Mouse (Mus musculus) right cerebral cortex, postnatal 25 days (tissue): ENCODE results near the gene Adgrl3.

Source experiments
- DNase-seq: peaks from one replicate; pipeline ENCODE4 v3.0.0; 2022

The Adgrl3 gene

GRCm38 (mm10) chr5:81077031-81077430 lies 57.1 kb downstream of the Adgrl3 start:
- no peak for DNase-seq

GRCm38 (mm10) chr5:81077990-81078389 lies 58.1 kb downstream of the Adgrl3 start:
- no peak for DNase-seq

- no peak for DNase-seq
These were observed 63.9 kb downstream of the Adgrl3 start for GRCm38 (mm10) chr5:81083698-81084360.

- DNase-seq: no peak
These were observed 65.2 kb downstream of the Adgrl3 start for GRCm38 (mm10) chr5:81085152-81085551.

GRCm38 (mm10) chr5:81088667-81089066 lies 68.7 kb downstream of the Adgrl3 start:
- DNase-seq: no peak

GRCm38 (mm10) chr5:81094618-81095017 lies 74.7 kb downstream of the Adgrl3 start:
- no peak for DNase-seq

GRCm38 (mm10) chr5:81097131-81097530 lies 77.2 kb downstream of the Adgrl3 start:
- no peak for DNase-seq

GRCm38 (mm10) chr5:81107431-81107830 lies 87.5 kb downstream of the Adgrl3 start:
- no peak for DNase-seq

- no peak for DNase-seq
These were observed 104.5 kb downstream of the Adgrl3 start for GRCm38 (mm10) chr5:81124483-81124882.

GRCm38 (mm10) chr5:81127639-81128038 lies 107.7 kb downstream of the Adgrl3 start:
- DNase-seq: no peak

- DNase-seq: no peak
These were observed 116.5 kb downstream of the Adgrl3 start for GRCm38 (mm10) chr5:81136394-81136793.

GRCm38 (mm10) chr5:81155791-81156190 lies 135.9 kb downstream of the Adgrl3 start:
- DNase-seq: no peak

- DNase-seq: no peak
These were observed 136.3 kb downstream of the Adgrl3 start for GRCm38 (mm10) chr5:81156281-81156680.

GRCm38 (mm10) chr5:81156796-81157195 lies 136.9 kb downstream of the Adgrl3 start:
- DNase-seq: no peak

GRCm38 (mm10) chr5:81159013-81159412 lies 139.1 kb downstream of the Adgrl3 start:
- no peak for DNase-seq

GRCm38 (mm10) chr5:81160431-81160830 lies 140.5 kb downstream of the Adgrl3 start:
- DNase-seq: no peak

- no peak for DNase-seq
These were observed 169.0 kb downstream of the Adgrl3 start for GRCm38 (mm10) chr5:81188871-81189485.

- DNase-seq: no peak
These were observed 180.4 kb downstream of the Adgrl3 start for GRCm38 (mm10) chr5:81200354-81200753.

GRCm38 (mm10) chr5:81201885-81202284 lies 181.9 kb downstream of the Adgrl3 start:
- no peak for DNase-seq

GRCm38 (mm10) chr5:81218500-81219057 lies 198.6 kb downstream of the Adgrl3 start:
- no peak for DNase-seq

- DNase-seq: no peak
These were observed 204.5 kb downstream of the Adgrl3 start for GRCm38 (mm10) chr5:81224465-81224864.

- DNase-seq: no peak
These were observed 205.5 kb downstream of the Adgrl3 start for GRCm38 (mm10) chr5:81225486-81225885.

GRCm38 (mm10) chr5:81227256-81227655 lies 207.3 kb downstream of the Adgrl3 start:
- no peak for DNase-seq

GRCm38 (mm10) chr5:81248724-81249123 lies 228.8 kb downstream of the Adgrl3 start:
- no peak for DNase-seq
